Mouse (Mus musculus): Measurements from ENCODE around the gene Dnajb3. TPM values are rescaled to one million over a fixed set of nuclear protein-coding genes. Genes with fewer than 3 reads are reported as not detected.

Gene Dnajb3
- polyA plus RNA-seq, 1 experiment: not detected

DNA sequence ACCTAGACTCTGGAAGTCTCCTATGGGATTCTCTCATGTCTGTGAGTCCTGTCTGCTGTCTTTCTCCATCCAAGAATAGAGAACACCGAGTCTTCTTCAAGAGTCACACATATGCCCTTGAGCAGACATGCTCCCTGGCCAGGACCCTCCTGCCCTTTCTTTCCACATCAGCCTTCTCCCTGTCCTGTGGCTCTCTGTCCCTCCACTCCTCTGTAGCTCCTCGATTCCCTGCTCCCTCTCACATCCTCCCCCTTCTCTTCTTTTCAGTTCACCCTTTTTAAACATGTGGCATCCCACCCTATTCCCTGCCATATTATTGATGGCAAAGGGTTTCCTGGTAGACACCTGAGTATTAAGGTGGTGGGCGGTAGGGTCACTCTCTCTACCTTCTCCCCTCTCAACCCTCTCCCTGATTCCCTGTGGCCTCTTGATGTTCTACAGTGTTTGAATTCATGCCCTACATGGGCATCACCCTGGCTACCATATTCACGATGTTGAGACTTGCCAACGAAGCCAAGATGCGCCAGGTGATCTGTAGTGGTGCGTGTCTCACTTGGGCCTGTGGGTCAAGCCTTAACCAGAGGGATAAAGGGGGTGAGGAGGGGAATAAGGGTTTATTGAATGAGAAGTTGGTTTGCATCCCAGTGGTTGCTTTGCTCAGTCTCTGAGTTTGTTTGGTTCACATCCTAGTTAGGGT is 26.4 kb upstream of the Dnajb3 start:
- no peaks in the 10 kb centered on the region for H3K36me3 ChIP-seq (ENCODE audit: control insufficient read depth, insufficient read depth)
- H3K79me2 ChIP-seq (ENCODE audit: control insufficient read depth, insufficient read depth): no peaks in the 10 kb centered on the region
- TF ChIP-seq FOSL1 (IDR thresholded peaks at IDR 0.05; ENCODE audit: insufficient read depth, low read length, poor library complexity, severe bottlenecking) (no peak), USF1 (IDR thresholded peaks at IDR 0.05; ENCODE audit: low read depth) (no peak), CEBPB (IDR thresholded peaks at IDR 0.05; ENCODE audit: low read depth) (no peak), MYOG (IDR thresholded peaks at IDR 0.05; ENCODE audit: control insufficient read depth, extremely low read depth, insufficient read length) (no peak), MAX (IDR thresholded peaks at IDR 0.05) (no peak), CTCF (IDR thresholded peaks at IDR 0.05; ENCODE audit: control insufficient read depth, insufficient read depth, insufficient read length) (no peak), MYOD1 (IDR thresholded peaks at IDR 0.05; ENCODE audit: control insufficient read depth, insufficient read length, low read depth) (no peak)
- H3K27me3 ChIP-seq (ENCODE audit: control insufficient read depth, insufficient read depth, insufficient read length): peaks cover 43% of the 10 kb centered on the region
- no peak overlapping the region for H3K4me3 ChIP-seq (ENCODE audit: insufficient read depth, poor library complexity, severe bottlenecking)
- H3ac ChIP-seq (ENCODE audit: control insufficient read depth, insufficient read length, low read depth): no peak overlapping the region
- H3K79me3 ChIP-seq (ENCODE audit: low read depth): no peaks in the 10 kb centered on the region

DNA sequence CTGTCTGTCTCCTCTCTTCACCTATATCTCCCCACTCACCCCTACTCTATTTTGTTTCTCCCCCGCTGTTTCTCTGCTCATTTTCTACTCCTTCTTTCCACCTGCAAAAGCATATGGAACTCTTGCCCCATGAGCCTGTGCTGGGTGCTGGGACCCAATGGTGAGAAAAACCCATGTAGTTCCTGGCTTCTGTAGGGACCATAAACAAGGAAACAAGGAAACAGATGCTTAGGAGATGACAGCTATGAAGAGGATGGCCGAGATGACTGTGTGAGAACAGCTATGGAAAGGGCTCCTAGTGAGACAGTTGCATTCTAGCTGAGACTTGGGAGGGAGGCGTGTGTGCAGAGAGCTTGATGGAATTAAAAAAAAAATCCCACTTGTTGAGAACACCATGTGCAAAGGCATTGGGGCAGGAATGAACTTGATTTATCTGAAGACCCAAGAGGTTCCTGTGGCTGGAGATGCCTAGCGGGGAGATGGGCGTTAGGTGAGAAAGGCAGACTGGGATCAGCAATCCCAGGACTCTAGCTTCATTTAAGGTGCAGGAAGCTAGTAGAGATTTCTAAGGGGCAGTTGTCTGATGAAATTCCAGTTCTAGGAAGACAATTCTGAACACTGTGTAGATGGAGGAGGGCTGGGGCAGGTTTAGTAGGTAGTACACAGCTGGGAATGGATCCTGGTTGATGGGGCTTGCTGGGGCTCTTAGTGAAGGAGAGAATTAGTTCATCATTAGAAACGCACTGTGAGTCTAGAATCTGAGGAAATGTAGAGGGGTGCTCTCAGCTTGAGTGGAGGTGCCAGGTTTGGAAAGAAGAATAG is 25.6 kb upstream of the Dnajb3 start:
- Histone ChIP-seq H3K27me3 (ENCODE audit: control insufficient read depth, insufficient read depth, insufficient read length) (peaks cover 37% of the 10 kb centered on the region), H3K79me2 (ENCODE audit: control insufficient read depth, insufficient read depth) (no peaks in the 10 kb centered on the region)

DNA sequence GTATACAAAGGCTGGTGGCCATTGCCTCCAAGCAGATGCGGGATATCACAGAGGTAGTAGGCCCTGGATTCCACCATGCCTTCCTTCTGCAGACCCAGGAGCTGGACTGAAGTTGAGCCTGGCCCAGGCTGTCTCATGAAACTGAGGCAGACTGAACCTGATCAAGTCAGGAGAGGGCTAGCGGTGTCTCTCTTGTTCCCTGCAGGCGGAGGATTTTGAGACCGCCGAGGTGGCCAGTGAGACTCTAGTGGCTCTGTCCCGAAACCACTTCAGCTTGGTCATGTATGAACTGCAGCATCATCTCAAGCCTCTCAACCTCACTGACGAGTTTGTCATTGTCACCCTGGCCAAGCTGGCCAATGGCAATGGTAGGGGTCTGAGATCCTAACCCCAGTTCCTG is 24.8 kb upstream of the Dnajb3 start:
- Histone ChIP-seq H3ac (ENCODE audit: control insufficient read depth, insufficient read length, low read depth) (no peak overlapping the region), H3K79me2 (ENCODE audit: control insufficient read depth, insufficient read depth) (no peaks in the 10 kb centered on the region), H3K79me3 (ENCODE audit: low read depth) (no peaks in the 10 kb centered on the region), H3K36me3 (ENCODE audit: control insufficient read depth, insufficient read depth) (no peaks in the 10 kb centered on the region), H3K4me3 (ENCODE audit: insufficient read depth, poor library complexity, severe bottlenecking) (no peak overlapping the region), H3K27me3 (ENCODE audit: control insufficient read depth, insufficient read depth, insufficient read length) (peaks cover 33% of the 10 kb centered on the region)
- no peak for TF ChIP-seq MYOD1 (IDR thresholded peaks at IDR 0.05; ENCODE audit: control insufficient read depth, insufficient read length, low read depth)
- no peak for TF ChIP-seq USF1 (IDR thresholded peaks at IDR 0.05; ENCODE audit: low read depth)
- TF ChIP-seq MYOG (IDR thresholded peaks at IDR 0.05; ENCODE audit: control insufficient read depth, extremely low read depth, insufficient read length): no peak
- no peak for TF ChIP-seq FOSL1 (IDR thresholded peaks at IDR 0.05; ENCODE audit: insufficient read depth, low read length, poor library complexity, severe bottlenecking)
- TF ChIP-seq CEBPB (IDR thresholded peaks at IDR 0.05; ENCODE audit: low read depth): no peak
- TF ChIP-seq CTCF (IDR thresholded peaks at IDR 0.05; ENCODE audit: control insufficient read depth, insufficient read depth, insufficient read length): no peak
- no peak for TF ChIP-seq MAX (IDR thresholded peaks at IDR 0.05)

More for the DNA sequence above, 25.6 kb upstream of the Dnajb3 start:
- Histone ChIP-seq H3K36me3 (ENCODE audit: control insufficient read depth, insufficient read depth) (no peaks in the 10 kb centered on the region), H3K4me3 (ENCODE audit: insufficient read depth, poor library complexity, severe bottlenecking) (no peak overlapping the region), H3K79me3 (ENCODE audit: low read depth) (no peaks in the 10 kb centered on the region), H3ac (ENCODE audit: control insufficient read depth, insufficient read length, low read depth) (no peak overlapping the region)
- TF ChIP-seq FOSL1 (IDR thresholded peaks at IDR 0.05; ENCODE audit: insufficient read depth, low read length, poor library complexity, severe bottlenecking) (no peak), USF1 (IDR thresholded peaks at IDR 0.05; ENCODE audit: low read depth) (no peak), CTCF (IDR thresholded peaks at IDR 0.05; ENCODE audit: control insufficient read depth, insufficient read depth, insufficient read length) (no peak), MYOD1 (IDR thresholded peaks at IDR 0.05; ENCODE audit: control insufficient read depth, insufficient read length, low read depth) (no peak)

DNA sequence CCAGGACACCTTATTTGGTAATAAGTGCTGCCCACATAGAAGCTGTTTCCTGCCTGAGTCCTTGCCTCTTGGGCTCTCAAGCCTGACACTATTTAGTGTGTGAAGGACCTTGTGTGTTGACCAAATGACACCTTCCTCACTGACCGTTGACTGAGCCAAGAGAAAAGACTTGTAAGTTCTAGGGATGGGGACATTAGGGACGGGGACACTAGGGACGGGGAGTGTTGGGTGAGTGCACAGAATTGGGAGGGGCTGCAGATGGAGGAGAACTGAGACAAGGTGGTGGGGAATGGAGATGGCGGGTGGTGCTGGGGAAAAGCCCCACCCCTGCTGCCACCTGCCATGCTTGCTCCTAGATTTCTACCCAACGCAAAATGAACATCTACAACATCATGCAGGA is 24.4 kb upstream of the Dnajb3 start:
- Histone ChIP-seq H3K36me3 (ENCODE audit: control insufficient read depth, insufficient read depth) (no peaks in the 10 kb centered on the region), H3K27me3 (ENCODE audit: control insufficient read depth, insufficient read depth, insufficient read length) (peaks cover 29% of the 10 kb centered on the region), H3K79me3 (ENCODE audit: low read depth) (no peaks in the 10 kb centered on the region), H3K79me2 (ENCODE audit: control insufficient read depth, insufficient read depth) (no peaks in the 10 kb centered on the region), H3ac (ENCODE audit: control insufficient read depth, insufficient read length, low read depth) (no peak overlapping the region), H3K4me3 (ENCODE audit: insufficient read depth, poor library complexity, severe bottlenecking) (no peak overlapping the region)
- TF ChIP-seq FOSL1 (IDR thresholded peaks at IDR 0.05; ENCODE audit: insufficient read depth, low read length, poor library complexity, severe bottlenecking) (no peak), CTCF (IDR thresholded peaks at IDR 0.05; ENCODE audit: control insufficient read depth, insufficient read depth, insufficient read length) (no peak), MYOD1 (IDR thresholded peaks at IDR 0.05; ENCODE audit: control insufficient read depth, insufficient read length, low read depth) (no peak), CEBPB (IDR thresholded peaks at IDR 0.05; ENCODE audit: low read depth) (no peak), MAX (IDR thresholded peaks at IDR 0.05) (no peak), USF1 (IDR thresholded peaks at IDR 0.05; ENCODE audit: low read depth) (no peak), MYOG (IDR thresholded peaks at IDR 0.05; ENCODE audit: control insufficient read depth, extremely low read depth, insufficient read length) (no peak)

DNA sequence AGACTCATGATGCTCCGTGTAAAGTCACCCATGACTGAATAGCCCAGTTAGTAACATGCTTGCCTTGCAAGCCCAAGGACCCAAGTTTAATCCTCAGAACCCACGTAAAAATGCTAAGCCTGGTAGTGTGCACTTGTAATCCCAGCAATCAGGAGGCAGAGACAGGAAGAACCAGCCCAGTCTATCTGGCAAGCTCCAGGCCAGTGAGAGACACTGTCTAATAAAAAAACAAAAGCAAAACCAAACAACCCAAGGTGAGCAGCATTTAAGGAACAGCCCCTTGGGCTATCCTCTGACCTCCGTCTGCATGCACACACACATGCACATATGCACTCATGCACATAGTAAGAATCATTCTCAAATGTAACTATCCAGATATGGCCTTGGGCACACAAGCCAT is 24.0 kb upstream of the Dnajb3 start:
- Histone ChIP-seq H3K79me3 (ENCODE audit: low read depth) (no peaks in the 10 kb centered on the region), H3ac (ENCODE audit: control insufficient read depth, insufficient read length, low read depth) (no peak overlapping the region), H3K27me3 (ENCODE audit: control insufficient read depth, insufficient read depth, insufficient read length) (peaks cover 25% of the 10 kb centered on the region), H3K4me3 (ENCODE audit: insufficient read depth, poor library complexity, severe bottlenecking) (no peak overlapping the region), H3K79me2 (ENCODE audit: control insufficient read depth, insufficient read depth) (no peaks in the 10 kb centered on the region), H3K36me3 (ENCODE audit: control insufficient read depth, insufficient read depth) (no peaks in the 10 kb centered on the region)
- TF ChIP-seq CEBPB (IDR thresholded peaks at IDR 0.05; ENCODE audit: low read depth) (no peak), MAX (IDR thresholded peaks at IDR 0.05) (no peak), USF1 (IDR thresholded peaks at IDR 0.05; ENCODE audit: low read depth) (no peak), MYOG (IDR thresholded peaks at IDR 0.05; ENCODE audit: control insufficient read depth, extremely low read depth, insufficient read length) (no peak), FOSL1 (IDR thresholded peaks at IDR 0.05; ENCODE audit: insufficient read depth, low read length, poor library complexity, severe bottlenecking) (no peak), MYOD1 (IDR thresholded peaks at IDR 0.05; ENCODE audit: control insufficient read depth, insufficient read length, low read depth) (no peak), CTCF (IDR thresholded peaks at IDR 0.05; ENCODE audit: control insufficient read depth, insufficient read depth, insufficient read length) (no peak)

All from C2C12 (cell line).